Mouse (Mus musculus) kidney, embryonic 14.5 days (tissue): Measurements from ENCODE around the gene Dnajc21. TPM values are rescaled to one million over a fixed set of nuclear protein-coding genes. Genes with fewer than 3 reads are reported as not detected.

Experiments
- ATAC-seq: fragments of 200-750 bp; cut with Nextera tagmentation; 2 replicates; pipeline ENCODE4 v1.8.0; 2017; ENCODE audit warnings: moderate number of reproducible peaks, mild to moderate bottlenecking, moderate TSS enrichment, moderate library complexity; ENCODE audit not compliant: low FRiP score, low TSS enrichment
- H3K27ac ChIP-seq: fragments of 300-500 bp; sonication (generic); 2 replicates; pipeline ENCODE4 v1.5.1; 2014; ENCODE audit warnings: low read depth, mild to moderate bottlenecking, low read length, moderate library complexity, mixed read lengths
- H3K27me3 ChIP-seq: fragments of 300-500 bp; sonication (generic); 2 replicates; pipeline ENCODE4 v1.6.1; 2014; ENCODE audit warnings: mild to moderate bottlenecking, low read length; ENCODE audit not compliant: control insufficient read depth, insufficient read depth
- H3K36me3 ChIP-seq: fragments of 300-500 bp; sonication (generic); 2 replicates; pipeline ENCODE4 v1.6.1; 2014; ENCODE audit warnings: low read length, mixed read lengths; ENCODE audit not compliant: control insufficient read depth, insufficient read depth
- H3K4me1 ChIP-seq: fragments of 300-500 bp; sonication (generic); 2 replicates; pipeline ENCODE4 v1.6.1; 2014; ENCODE audit warnings: low read length, mixed read lengths; ENCODE audit not compliant: control insufficient read depth, insufficient read depth
- H3K4me2 ChIP-seq: fragments of 300-500 bp; sonication (generic); replicated peaks from 2 replicates; pipeline ENCODE4 v1.6.1; 2014; ENCODE audit warnings: low read depth, mild to moderate bottlenecking, low read length
- H3K4me3 ChIP-seq: fragments of 300-500 bp; sonication (generic); 2 replicates; pipeline ENCODE4 v1.5.1; 2014; ENCODE audit warnings: mild to moderate bottlenecking, low read length
- H3K9ac ChIP-seq: fragments of 300-500 bp; sonication (generic); 2 replicates; pipeline ENCODE4 v1.6.1; 2014; ENCODE audit warnings: low read depth, mild to moderate bottlenecking, low read length, moderate library complexity
- H3K9me3 ChIP-seq: fragments of 300-500 bp; sonication (generic); 2 replicates; pipeline ENCODE4 v1.6.1; 2016; ENCODE audit warnings: low read length; ENCODE audit not compliant: control insufficient read depth
- WGBS: fragments of 180-500 bp; shearing (Covaris S2); extraction: QIAGEN DNeasy Blood & Tissue Kit; methylation state at CpG from one replicate; pipeline ENCODE4 v1.1.7; 2014; 5-methylcytosine and 5-hydroxymethylcytosine counted together
- polyA plus RNA-seq: library from polyadenylated mRNA; unstranded; fragments of >200 nt; fragmentation: Nextera tagmentation; extraction: Ambion mirVana; gene quantifications from 2 replicates; pipeline ENCODE4 v1.2.1, GENCODE M21; 2014

The Dnajc21 gene
- polyA plus RNA-seq, 1 experiment from 2014 or later = 17.1 TPM

DNA sequence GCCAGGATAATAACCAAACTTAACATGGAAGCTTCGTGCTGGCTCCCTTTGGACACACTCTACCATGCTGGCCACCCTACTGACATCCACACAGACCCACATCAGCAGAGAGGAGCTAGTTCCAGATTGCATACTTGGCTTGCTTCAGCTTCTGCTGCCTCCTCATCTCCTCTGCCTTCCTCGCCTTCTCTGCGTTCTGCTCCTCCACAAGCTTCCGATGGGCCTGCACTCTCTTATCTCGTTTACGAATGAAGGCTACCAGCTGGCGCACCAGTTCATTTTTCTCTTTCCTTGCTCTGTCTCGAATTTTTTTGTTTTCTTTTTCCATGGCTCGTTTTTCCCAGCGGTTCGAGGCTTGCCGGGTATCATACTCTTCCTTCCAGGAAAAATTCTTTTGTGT, 9.3 kb downstream of the Dnajc21 start:
- Histone ChIP-seq H3K4me2 (no peak overlapping the region), H3K9ac (no peak overlapping the region), H3K36me3 (peaks cover 34% of the 10 kb centered on the region), H3K27me3 (no peaks in the 10 kb centered on the region), H3K4me3 (no peak overlapping the region), H3K27ac (no peak overlapping the region), H3K4me1 (no peaks in the 10 kb centered on the region), H3K9me3 (no peaks in the 10 kb centered on the region)
- no peak for ATAC-seq
- WGBS = 77% methylated on average over 12 of the region's 12 CpGs

DNA sequence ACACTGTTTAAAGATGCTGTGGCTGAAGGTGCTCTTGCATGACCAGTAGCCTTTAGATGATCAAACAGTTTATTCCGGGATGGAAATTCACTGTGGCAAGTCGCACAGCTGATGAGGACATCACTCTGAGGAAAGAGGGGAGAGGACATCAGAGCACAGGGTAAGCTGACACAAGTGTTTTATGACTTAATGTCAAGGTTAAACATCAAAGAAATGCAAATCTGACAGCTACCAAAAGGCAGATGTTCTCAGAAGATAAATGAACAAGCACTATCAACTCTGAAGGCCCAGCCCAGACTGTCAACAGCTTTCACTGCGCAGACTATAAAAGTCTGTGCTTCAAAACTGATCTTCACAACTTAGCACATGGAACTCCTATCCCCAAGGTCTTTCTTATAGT, 23.2 kb downstream of the Dnajc21 start:
- Histone ChIP-seq H3K36me3 (peaks cover 40% of the 10 kb centered on the region), H3K9me3 (no peaks in the 10 kb centered on the region), H3K4me1 (no peaks in the 10 kb centered on the region), H3K9ac (no peak overlapping the region), H3K27ac (no peak overlapping the region), H3K27me3 (no peaks in the 10 kb centered on the region), H3K4me2 (no peak overlapping the region), H3K4me3 (no peak overlapping the region)
- WGBS = 81% methylated on average over 3 of the region's 3 CpGs
- no peak for ATAC-seq

DNA sequence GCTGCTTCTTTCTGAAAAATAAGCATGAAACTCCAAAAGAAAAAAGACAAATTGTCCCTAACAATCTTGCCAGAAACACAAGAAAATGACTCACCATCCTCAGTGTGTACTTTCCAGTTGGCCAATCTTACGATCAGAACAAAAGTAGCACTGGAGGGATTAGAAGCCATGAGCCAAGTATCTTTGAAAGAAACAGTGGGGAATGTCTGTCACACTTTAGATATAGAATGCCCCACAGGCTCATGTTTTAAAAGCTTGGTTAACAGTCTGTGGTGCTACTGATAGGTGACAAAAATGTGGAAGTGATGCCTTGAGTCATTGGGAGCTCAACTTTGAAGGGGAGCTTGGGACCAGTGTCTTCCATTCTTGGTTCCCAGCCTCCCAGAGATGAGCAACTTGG, 28.0 kb downstream of the Dnajc21 start:
- Histone ChIP-seq H3K4me1 (no peaks in the 10 kb centered on the region), H3K36me3 (peaks cover 11% of the 10 kb centered on the region; the same call in 1 of the 2 replicates), H3K27ac (no peak overlapping the region), H3K4me3 (no peak overlapping the region), H3K27me3 (no peaks in the 10 kb centered on the region), H3K9me3 (no peaks in the 10 kb centered on the region), H3K9ac (no peak overlapping the region), H3K4me2 (no peak overlapping the region)
- 100% methylated on average over 1 of the region's 1 CpGs for WGBS
- no peak for ATAC-seq

DNA sequence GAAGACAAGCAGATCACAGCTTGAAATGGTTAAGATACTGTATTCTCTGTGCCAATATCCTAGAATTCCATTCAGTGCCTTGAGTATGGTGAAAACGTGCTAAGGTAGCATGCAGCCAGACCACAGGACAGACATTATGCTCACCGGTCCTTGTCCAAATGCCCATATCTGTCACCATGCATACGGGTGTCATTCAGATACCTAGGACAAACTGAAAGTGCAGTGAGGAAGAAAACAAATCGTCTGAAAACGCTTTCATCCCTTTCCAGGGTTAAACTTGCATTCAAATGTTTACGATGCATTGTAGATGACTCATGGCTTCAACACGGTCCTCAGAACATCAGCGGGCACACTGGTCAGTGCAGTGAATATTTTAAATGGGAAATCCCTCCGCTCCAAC, 28.8 kb downstream of the Dnajc21 start:
- H3K4me3 ChIP-seq = no peak overlapping the region
- H3K9ac ChIP-seq = no peak overlapping the region
- H3K27me3 ChIP-seq = no peaks in the 10 kb centered on the region
- 0 out of 2 replicates have a peak, but pooled peaks cover 2% of the 10 kb centered on the region for H3K9me3 ChIP-seq
- no peaks in the 10 kb centered on the region for H3K4me1 ChIP-seq
- peaks cover 7% of the 10 kb centered on the region; the same call in 1 of the 2 replicates for H3K36me3 ChIP-seq
- ATAC-seq = no peak
- no peak overlapping the region for H3K4me2 ChIP-seq
- 89% methylated on average over 9 of the region's 9 CpGs for WGBS
- no peak overlapping the region for H3K27ac ChIP-seq

DNA sequence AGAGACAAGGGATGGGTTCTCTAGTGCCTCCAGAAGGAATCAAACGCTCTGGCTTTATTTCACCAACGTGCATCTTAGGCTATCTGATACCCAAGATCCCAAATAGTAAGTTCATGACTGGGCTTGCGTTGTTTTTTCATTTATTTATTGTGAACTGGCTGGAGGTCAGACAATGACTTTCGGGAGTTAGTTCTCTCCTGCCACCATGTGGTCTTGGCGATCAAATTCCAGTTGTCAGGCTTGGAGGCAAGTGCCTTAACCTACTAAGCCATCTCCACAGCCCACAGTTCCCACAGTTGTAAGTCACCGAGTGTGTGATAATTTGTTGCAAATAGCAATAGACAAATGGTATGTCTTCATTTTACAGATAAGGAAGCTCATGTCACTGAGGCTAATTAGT, 30.4 kb downstream of the Dnajc21 start:
- Histone ChIP-seq H3K36me3 (peaks cover 2% of the 10 kb centered on the region; the same call in 1 of the 2 replicates), H3K4me2 (no peak overlapping the region), H3K4me3 (no peak overlapping the region), H3K27ac (no peak overlapping the region), H3K4me1 (no peaks in the 10 kb centered on the region), H3K27me3 (no peaks in the 10 kb centered on the region), H3K9me3 (0 out of 2 replicates have a peak, but pooled peaks cover 4% of the 10 kb centered on the region), H3K9ac (no peak overlapping the region)
- no peak for ATAC-seq
- 65% methylated on average over 6 of the region's 6 CpGs for WGBS

DNA sequence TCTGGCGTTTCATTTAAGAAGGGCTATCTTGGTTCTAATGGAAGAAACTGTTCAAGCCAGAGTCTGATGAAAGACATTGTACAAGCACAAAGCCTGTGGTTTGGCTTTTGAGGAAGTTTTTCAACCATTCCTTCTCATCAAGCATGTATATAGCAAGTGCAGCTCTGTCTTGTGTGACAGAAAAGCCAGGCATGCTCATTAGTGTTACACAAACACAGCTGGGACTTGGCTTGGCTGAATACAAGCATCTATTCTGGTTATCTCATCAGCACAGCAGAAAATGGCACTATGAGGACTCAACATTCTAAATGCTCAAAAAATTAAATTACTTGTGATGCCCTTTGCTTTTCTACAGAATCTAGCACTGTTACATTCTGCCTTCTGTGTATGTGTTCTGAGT, 33.4 kb downstream of the Dnajc21 start:
- no peak overlapping the region for H3K27ac ChIP-seq
- no peaks in the 10 kb centered on the region for H3K27me3 ChIP-seq
- H3K9ac ChIP-seq = no peak overlapping the region
- H3K36me3 ChIP-seq = no peaks in the 10 kb centered on the region; the same call in 1 of the 2 replicates
- H3K4me2 ChIP-seq = no peak overlapping the region
- no peak for ATAC-seq
- H3K4me3 ChIP-seq = no peak overlapping the region
- no peaks in the 10 kb centered on the region for H3K4me1 ChIP-seq
- WGBS = 93% methylated on average over 1 of the region's 1 CpGs
- 0 out of 2 replicates have a peak, but pooled peaks cover 4% of the 10 kb centered on the region for H3K9me3 ChIP-seq

DNA sequence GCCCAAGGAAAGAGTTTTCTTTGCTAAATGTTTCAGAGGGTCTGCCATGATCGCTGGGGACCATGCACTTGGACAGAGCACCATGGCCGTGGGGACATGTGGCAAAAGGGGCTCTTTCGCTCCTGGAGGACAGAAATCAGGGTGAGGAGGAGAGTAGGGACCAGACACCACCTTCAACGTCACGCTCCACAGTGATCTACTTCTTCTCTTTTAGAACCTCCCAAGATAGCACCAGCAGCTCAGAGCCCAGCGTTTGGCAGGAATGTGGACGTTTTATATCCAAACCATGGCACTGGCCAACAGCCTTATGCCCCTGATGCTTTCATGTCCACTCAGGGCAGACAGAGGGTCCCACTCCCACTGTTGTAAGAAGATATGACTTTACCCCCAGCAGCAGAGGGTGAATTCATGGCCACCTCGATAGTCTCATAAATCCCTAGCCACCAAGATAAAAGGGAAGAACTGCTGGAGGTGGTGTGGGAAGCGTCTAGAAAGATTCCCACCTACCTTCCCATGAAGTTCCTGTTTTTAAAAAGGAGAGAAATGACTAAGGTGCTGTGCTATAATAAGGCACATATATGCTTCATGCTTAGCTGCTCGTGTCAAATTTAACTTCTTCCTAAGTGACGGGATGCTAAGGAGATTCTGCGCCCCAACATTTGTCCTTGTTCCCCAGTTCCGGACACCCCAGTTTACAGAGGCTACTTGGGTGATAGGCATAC, 43.6 kb downstream of the Dnajc21 start:
- WGBS = 89% methylated on average over 13 of the region's 13 CpGs
- Histone ChIP-seq H3K9me3 (no peaks in the 10 kb centered on the region), H3K27ac (no peak overlapping the region), H3K4me1 (no peaks in the 10 kb centered on the region), H3K27me3 (no peaks in the 10 kb centered on the region), H3K4me2 (no peak overlapping the region), H3K9ac (no peak overlapping the region), H3K36me3 (no peaks in the 10 kb centered on the region), H3K4me3 (no peak overlapping the region)
- no peak for ATAC-seq

DNA sequence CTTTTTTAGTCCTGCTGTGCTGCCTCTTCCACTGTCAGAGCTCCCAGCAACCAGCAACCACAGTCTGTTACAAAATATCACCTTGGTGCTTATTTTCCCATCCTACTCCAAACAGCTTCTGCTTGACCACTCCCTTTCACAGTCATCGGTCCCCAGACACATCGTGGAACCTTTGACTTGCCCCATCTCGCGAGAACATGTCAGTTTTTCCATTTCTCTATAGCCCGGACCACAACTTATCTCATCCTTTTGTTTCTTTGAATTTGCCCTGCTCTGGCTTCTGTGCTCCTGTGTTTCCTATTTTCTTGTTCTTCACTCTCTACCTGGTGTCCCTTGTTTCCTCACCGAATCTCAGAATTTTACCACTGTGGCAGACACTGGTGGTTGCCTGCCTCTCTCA, 44.2 kb downstream of the Dnajc21 start:
- H3K4me2 ChIP-seq = no peak overlapping the region
- 93% methylated on average over 6 of the region's 6 CpGs for WGBS
- ATAC-seq = no peak

DNA sequence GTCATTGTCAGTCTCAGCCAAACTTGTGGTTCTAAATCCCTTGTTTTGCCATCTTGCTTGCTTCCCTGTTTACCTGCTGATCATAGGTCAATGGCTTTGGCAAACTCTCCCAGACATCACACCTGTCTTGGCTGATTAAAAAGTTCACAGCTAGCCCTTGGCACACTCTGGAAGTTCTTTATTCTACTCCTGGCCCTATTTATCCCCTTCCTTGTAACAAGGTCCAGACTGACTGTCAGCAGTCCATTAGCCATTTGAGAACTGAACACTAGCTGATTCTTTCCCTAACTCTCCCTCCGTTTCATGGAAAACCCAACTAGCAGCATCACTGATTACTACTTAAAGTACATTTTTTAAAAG, 48.6 kb downstream of the Dnajc21 start:
- H3K4me2 ChIP-seq = no peak overlapping the region
- H3K4me3 ChIP-seq = no peak overlapping the region
- H3K4me1 ChIP-seq = no peaks in the 10 kb centered on the region
- no peak overlapping the region for H3K9ac ChIP-seq
- no peaks in the 10 kb centered on the region for H3K36me3 ChIP-seq
- no peaks in the 10 kb centered on the region for H3K27me3 ChIP-seq
- no peaks in the 10 kb centered on the region for H3K9me3 ChIP-seq
- ATAC-seq = no peak
- H3K27ac ChIP-seq = no peak overlapping the region
- 80% methylated on average over 1 of the region's 1 CpGs for WGBS

More for the DNA sequence above, 44.2 kb downstream of the Dnajc21 start:
- Histone ChIP-seq H3K4me1 (no peaks in the 10 kb centered on the region), H3K27me3 (no peaks in the 10 kb centered on the region), H3K4me3 (no peak overlapping the region), H3K36me3 (no peaks in the 10 kb centered on the region), H3K27ac (no peak overlapping the region), H3K9ac (no peak overlapping the region), H3K9me3 (no peaks in the 10 kb centered on the region)
